Mouse (Mus musculus) liver, postnatal 0 days (tissue): ENCODE results near the gene Entpd2.

Experiments used
- CTCF ChIP-seq: sonication (generic); IDR thresholded peaks from 2 replicates; pipeline ENCODE4 v1.5.1; 2016; ENCODE audit warnings: antibody characterized with exemption, low read depth
- EP300 ChIP-seq: IDR thresholded peaks from 2 replicates; pipeline ENCODE4 v1.6.1; 2016; ENCODE audit warnings: antibody characterized with exemption, low read depth, mild to moderate bottlenecking

GRCm38 (mm10) chr2:25400291-25400690 is 4.6 kb downstream of the Entpd2 start:
- TF ChIP-seq EP300 (no peak), CTCF (no peak)
